Mouse (Mus musculus) adrenal gland, adult 10 weeks (tissue): Measurements from ENCODE around the gene Gm15217. TPM values are rescaled to one million over a fixed set of nuclear protein-coding genes. Genes with fewer than 3 reads are reported as not detected.

Experiments used
- polyA plus RNA-seq: library from polyadenylated mRNA; stranded (reverse); fragments of 350-450 nt; fragmentation: Illumina TruSeq; extraction: RNeasy Lipid Tissue Mini Kit (QIAGEN cat#74804); gene quantifications from one replicate; pipeline ENCODE4 v1.2.3, GENCODE M21; 2014; ENCODE audit warnings: low read depth, low replicate concordance

Gm15217 gene
- not detected for polyA plus RNA-seq

GRCm38 (mm10) chr14:46379285-46379684, at the start of gene Gm15217:
Gm15217 (plus strand) TSS chr14:46379414.

GRCm38 (mm10) chr14:46390249-46390775, 11.1 kb downstream of the Gm15217 start, which contains the start of gene Bmp4:
Bmp4 (minus strand) TSS chr14:46390669.

Other genes with a start within 250 kb of the Gm15217 start
- gene Bmp4, start 11.3 kb downstream of the Gm15217 start, polyA plus RNA-seq = 4.0 TPM